Mouse (Mus musculus): Measurements from ENCODE around the gene Rftn1. TPM values are rescaled to one million over a fixed set of nuclear protein-coding genes. Genes with fewer than 3 reads are reported as not detected.

Gene Rftn1
- polyA plus RNA-seq, 1 experiment from 2014 or later: 10.2 TPM

DNA sequence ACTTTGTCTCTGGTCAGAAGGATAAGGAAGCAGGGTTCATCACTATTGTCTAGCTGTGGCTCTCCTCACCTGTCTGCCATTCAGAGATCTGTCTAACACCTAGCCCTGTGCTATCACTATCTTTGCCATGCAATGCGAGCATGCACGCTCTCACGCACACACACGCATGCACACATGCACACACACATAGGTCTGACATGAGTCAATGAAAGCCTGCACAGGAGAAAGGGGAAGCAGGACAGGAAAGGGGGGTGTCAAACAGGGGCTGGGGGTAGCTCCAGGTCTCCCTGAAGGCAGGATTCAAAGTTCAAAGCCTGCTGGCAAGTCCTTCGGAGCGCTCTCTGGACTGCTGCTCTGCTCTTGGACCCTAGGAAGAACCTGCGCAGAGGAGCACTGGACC lies 4.9 kb upstream of the Rftn1 start:
- 91% methylated on average over 7 of the region's 7 CpGs for WGBS
- peaks cover 51% of the 10 kb centered on the region for H3K4me1 ChIP-seq
- H3K9me3 ChIP-seq: no peaks in the 10 kb centered on the region

DNA sequence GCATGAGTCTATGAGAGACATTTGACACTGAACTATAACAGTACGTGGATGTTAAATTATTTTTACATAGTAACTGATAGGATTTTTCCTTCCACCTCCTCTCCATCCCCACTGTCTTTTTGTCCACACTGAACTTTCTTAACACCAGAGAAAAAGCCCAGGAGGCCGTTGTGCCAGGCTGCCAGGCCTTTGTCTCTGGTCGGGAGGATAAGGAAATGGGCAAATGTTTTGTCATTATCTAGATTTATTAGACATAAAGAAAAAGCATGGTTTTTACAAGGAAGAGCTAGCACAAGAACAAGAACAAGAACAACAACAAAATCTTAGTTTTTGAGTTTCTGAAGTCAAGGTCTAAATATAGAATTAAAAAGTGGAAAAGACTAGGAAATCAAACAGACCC lies 4.1 kb upstream of the Rftn1 start:
- Histone ChIP-seq H3K4me3 (no peak overlapping the region), H3K27ac (no peak overlapping the region), H3K27me3 (ENCODE audit: poor library complexity, severe bottlenecking) (peaks cover 75% of the 10 kb centered on the region), H3K4me1 (peaks cover 59% of the 10 kb centered on the region), H3K9me3 (no peaks in the 10 kb centered on the region), H3K36me3 (replicated peaks) (no peaks in the 10 kb centered on the region)
- no peak for DNase-seq (ENCODE audit: extremely low spot score, low spot score)
- 82% methylated on average over 3 of the region's 3 CpGs for WGBS

More for the DNA sequence above, 4.9 kb upstream of the Rftn1 start:
- DNase-seq (ENCODE audit: extremely low spot score, low spot score): no peak
- Histone ChIP-seq H3K27me3 (ENCODE audit: poor library complexity, severe bottlenecking) (peaks cover 66% of the 10 kb centered on the region), H3K36me3 (replicated peaks) (no peaks in the 10 kb centered on the region), H3K27ac (0 out of 2 replicates have a peak overlapping the region, but pooled peaks have one; percentile 6), H3K4me3 (no peak overlapping the region)

DNA sequence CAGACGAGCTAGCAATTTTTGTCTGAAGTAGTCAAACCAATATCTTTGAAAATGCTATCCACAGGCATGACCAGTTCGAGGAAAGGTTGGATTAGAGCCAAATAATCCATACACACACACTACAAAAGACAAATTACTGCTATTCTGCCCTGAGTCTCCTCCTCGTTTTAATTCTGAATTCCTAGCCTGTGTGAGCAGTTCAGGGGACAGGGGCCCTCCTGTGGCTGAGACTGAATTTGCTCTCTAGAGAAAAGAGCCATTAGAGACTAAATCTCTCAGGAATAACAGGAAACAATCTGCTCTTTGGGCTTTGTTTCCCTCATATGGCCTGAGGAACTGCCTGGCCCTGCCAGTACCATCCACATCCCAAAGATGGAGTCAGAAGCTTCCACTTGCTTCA lies 3.2 kb upstream of the Rftn1 start:
- Histone ChIP-seq H3K4me3 (no peak overlapping the region), H3K4me1 (peaks cover 68% of the 10 kb centered on the region), H3K27ac (no peak overlapping the region), H3K9me3 (no peaks in the 10 kb centered on the region), H3K36me3 (replicated peaks) (no peaks in the 10 kb centered on the region), H3K27me3 (ENCODE audit: poor library complexity, severe bottlenecking) (peaks cover 84% of the 10 kb centered on the region)
- peak; percentile 25 for DNase-seq (ENCODE audit: extremely low spot score, low spot score)
- 43% methylated on average over 3 of the region's 3 CpGs for WGBS

DNA sequence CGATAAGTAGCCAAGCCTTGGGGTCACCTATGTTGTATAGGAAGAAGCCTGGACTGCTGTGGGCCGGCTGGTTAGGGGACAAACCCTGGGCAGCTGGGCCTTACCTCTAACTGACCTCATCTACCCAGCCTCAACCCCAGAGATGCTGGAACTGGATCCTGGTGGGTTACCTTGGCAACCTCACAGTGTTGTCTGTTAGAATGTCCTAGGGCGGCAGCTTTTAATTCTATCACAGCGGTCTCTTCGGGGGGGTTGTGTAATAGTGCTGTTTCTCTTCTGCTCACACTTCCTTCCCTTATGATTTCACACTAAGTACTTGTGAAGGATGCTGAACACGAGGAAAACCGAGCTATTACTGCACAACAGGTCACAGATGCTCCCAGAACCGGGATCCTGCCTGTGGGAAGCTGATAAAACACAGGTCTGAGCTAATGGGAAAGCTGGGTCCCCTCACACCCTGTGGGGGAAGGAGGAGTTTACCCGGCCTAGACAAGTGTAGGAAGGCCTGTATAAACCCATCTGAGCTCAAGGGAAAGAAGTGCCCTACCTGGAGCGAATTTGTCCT lies 2.0 kb upstream of the Rftn1 start:
- Histone ChIP-seq H3K27ac (no peak overlapping the region), H3K4me1 (peaks cover 71% of the 10 kb centered on the region), H3K4me3 (no peak overlapping the region), H3K9me3 (no peaks in the 10 kb centered on the region), H3K36me3 (replicated peaks) (no peaks in the 10 kb centered on the region), H3K27me3 (ENCODE audit: poor library complexity, severe bottlenecking) (peaks cover 87% of the 10 kb centered on the region)
- 38% methylated on average over 10 of the region's 10 CpGs for WGBS
- peak; percentile 26 for DNase-seq (ENCODE audit: extremely low spot score, low spot score)

DNA sequence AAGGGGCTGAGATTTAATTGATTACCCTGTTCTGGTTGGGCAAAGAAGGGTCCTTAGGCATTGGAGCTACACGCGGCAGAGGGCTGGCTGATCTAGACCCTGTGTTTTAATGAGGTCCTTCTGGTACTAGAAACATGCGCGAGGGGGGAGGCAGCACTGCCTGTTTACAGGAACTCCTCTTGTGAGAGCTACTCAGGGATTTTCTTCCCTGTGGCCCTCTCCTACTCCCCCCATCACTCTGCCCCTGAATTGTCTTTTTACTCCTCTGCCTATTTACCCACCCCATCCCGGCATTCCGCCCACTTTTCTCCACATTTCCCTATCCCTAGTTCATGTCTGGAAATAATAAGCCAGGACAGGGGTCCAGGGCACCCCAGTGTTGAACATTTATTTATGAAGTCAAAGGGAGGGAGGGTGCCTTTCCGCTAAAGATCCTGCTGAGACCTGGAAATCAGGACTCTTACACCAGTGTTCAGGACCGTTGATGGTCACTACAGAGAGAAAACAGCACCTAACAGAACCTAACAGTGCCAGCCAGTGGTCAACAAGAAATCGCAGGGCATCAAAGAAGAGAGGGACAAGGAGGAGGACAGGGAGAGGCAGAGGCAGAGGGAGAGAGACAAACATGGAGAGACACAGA lies 964 bp upstream of the Rftn1 start:
- Histone ChIP-seq H3K27ac (no peak overlapping the region), H3K4me1 (peaks cover 70% of the 10 kb centered on the region), H3K9me3 (no peaks in the 10 kb centered on the region), H3K36me3 (replicated peaks) (no peaks in the 10 kb centered on the region), H3K4me3 (no peak overlapping the region), H3K27me3 (ENCODE audit: poor library complexity, severe bottlenecking) (peaks cover 79% of the 10 kb centered on the region)
- 53% methylated on average over 9 of the region's 9 CpGs for WGBS
- no peak for DNase-seq (ENCODE audit: extremely low spot score, low spot score)

DNA sequence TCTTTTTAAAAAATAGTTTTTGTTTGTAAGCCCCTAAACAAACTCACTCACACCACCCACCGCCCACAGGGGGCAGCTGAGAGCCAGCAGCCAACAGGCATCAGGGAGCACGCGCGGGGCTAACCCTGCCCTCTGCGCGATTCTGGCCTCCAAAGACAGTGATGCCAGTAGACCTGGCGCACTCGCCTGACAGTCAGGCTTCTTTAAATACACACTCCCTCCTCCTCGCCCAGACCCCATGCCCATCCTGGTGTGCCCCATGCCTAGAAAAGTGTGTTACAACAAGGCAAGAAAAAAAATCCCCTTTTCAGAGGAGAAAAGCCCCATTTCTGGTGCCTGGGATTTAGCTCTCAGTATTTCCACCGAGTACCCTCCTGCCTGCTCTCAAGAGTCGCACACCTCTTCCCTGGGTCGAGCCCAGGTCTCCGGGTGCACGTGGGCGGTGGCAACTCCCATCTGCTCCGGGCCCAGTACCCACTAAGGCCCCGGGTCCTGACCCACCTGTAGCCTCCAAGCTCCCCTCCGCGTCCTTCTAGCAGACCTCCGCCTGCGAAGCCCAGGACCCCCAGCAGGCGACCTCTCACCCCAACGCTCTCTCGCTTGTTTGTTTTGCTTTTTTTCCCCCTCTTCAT lies 977 bp downstream of the Rftn1 start:
- peak; percentile 70 for DNase-seq (ENCODE audit: extremely low spot score, low spot score)
- Histone ChIP-seq H3K36me3 (replicated peaks) (no peaks in the 10 kb centered on the region), H3K27me3 (ENCODE audit: poor library complexity, severe bottlenecking) (peaks cover 62% of the 10 kb centered on the region), H3K4me3 (peak overlapping the region; percentile 78), H3K4me1 (peaks cover 54% of the 10 kb centered on the region), H3K27ac (peak overlapping the region; percentile 82), H3K9me3 (no peaks in the 10 kb centered on the region)
- WGBS: under 1% methylated on average over 24 of the region's 24 CpGs

DNA sequence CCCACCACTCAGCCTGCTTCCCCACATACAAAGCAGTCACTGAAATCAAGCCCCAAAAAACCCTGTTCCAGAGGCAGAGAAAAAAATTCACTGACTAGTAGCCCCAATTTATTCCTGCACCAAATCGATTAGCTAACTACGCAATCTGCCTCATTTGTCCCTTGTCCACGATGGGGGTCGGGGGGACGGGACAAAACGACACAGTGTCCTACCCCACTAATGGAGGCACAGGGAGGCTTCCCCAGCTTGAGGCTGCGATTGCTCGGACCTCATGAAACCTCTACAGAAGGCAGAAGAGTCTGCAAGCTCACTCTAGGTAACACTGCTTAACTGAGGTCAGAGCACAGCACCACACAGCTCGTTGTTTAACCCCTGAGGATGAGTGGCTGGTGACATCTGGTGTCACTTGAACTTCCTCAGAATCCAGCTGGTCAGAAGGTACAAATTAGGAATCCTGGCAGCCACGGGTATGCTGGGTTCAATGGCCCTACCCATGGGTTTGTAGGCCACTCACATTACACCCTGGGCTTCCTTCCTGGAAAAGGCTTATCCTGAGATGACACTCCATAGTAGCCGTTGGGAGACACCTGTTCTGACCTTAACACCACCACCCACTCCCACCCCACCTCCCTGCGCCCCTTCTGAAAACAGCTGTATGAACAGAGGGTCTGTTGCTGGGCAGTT lies 1.7 kb downstream of the Rftn1 start:
- no peaks in the 10 kb centered on the region for H3K9me3 ChIP-seq
- DNase-seq (ENCODE audit: extremely low spot score, low spot score): no peak
- no peaks in the 10 kb centered on the region for H3K36me3 ChIP-seq (replicated peaks)
- H3K27ac ChIP-seq: no peak overlapping the region
- peaks cover 55% of the 10 kb centered on the region for H3K27me3 ChIP-seq (ENCODE audit: poor library complexity, severe bottlenecking)
- H3K4me1 ChIP-seq: peaks cover 53% of the 10 kb centered on the region
- 74% methylated on average over 12 of the region's 12 CpGs for WGBS
- peak overlapping the region; percentile 78; the same call in 1 of the 2 replicates for H3K4me3 ChIP-seq

DNA sequence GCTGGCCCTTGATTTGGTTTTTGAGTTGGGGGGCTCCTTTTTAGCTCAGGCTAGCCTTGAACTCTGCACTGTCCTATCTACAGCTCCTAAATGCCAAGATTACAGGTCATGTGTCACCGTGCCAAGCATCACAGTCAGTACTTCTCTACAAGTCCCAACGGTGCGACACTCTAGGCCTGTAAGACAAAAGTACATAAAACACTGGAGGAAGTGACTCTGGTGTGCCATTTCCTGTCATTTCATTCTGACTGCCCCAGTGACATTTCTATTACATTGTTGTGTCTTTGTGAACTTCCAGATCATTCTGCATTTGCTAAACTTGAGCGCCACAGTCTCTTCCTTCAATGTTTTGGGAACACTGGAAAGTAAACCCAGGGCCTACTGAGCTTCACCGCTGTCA lies 4.9 kb downstream of the Rftn1 start:
- WGBS: 93% methylated on average over 5 of the region's 5 CpGs
- Histone ChIP-seq H3K9me3 (no peaks in the 10 kb centered on the region), H3K27ac (no peak overlapping the region), H3K4me1 (peaks cover 24% of the 10 kb centered on the region), H3K27me3 (ENCODE audit: poor library complexity, severe bottlenecking) (peaks cover 23% of the 10 kb centered on the region), H3K4me3 (no peak overlapping the region), H3K36me3 (replicated peaks) (no peaks in the 10 kb centered on the region)
- DNase-seq (ENCODE audit: extremely low spot score, low spot score): no peak

DNA sequence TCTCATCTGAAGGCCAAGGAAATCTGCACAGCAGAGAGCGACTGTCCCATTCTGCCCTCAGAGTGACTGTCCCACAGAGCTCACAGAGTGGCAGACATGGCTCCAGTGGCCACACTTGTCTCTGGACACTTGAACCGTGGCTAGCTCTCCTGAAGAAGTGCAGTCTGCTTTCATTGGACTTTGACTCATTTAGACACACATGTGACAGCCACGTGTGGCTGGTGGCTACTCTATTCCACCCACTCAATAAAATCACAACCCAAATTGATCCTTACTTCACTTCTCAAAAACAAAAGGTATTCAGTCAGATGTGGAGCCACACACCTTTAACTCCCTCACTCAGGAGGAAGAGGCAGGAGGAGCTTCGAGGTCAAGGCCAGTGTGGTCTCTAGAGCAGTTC lies 5.4 kb downstream of the Rftn1 start:
- Histone ChIP-seq H3K27me3 (ENCODE audit: poor library complexity, severe bottlenecking) (peaks cover 17% of the 10 kb centered on the region), H3K36me3 (replicated peaks) (no peaks in the 10 kb centered on the region), H3K9me3 (no peaks in the 10 kb centered on the region), H3K4me1 (peaks cover 19% of the 10 kb centered on the region), H3K4me3 (no peak overlapping the region), H3K27ac (no peak overlapping the region)
- 79% methylated on average over 4 of the region's 4 CpGs for WGBS
- no peak for DNase-seq (ENCODE audit: extremely low spot score, low spot score)

DNA sequence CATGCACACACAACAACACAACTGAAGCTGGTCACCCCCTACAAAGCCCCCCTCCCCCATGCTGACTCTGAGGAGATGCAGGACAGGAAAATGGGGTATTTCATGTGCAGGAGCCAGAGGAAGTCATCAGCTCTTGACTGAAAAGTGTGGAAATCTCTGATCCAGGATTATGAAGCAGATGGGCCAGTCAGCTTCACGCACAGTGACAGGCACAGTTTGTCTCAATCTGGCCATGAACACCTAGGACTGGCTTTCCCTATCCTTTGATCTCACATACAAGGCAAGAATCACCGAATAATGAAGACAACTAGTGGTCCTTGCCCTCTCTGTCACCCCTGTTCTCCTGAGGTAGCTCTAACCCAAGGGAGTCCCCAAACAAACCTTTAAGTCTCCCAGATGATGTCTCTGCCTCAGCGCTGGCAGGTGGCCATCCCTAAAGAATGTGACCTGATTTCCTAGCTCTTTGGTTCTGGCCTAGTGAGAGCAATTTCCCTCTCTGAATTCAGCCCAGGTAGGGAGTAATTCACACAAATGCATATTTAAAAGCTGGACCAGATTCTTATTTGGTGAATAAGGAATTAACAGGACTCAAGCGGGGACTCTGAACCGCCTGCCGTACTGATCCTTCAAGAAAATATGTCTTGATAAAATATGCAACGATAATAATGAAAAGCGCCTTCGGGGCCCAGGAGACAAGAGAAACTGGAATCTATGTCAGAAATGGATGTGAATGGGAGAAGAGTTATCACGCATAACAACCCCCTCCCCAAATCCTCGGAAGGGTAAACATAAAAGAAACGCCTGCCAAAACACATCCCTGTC lies 6.0 kb downstream of the Rftn1 start:
- H3K9me3 ChIP-seq: no peaks in the 10 kb centered on the region
- no peaks in the 10 kb centered on the region for H3K36me3 ChIP-seq (replicated peaks)
- no peak overlapping the region for H3K4me3 ChIP-seq
- H3K27ac ChIP-seq: no peak overlapping the region
- peaks cover 13% of the 10 kb centered on the region for H3K4me1 ChIP-seq
- no peak for DNase-seq (ENCODE audit: extremely low spot score, low spot score)
- peaks cover 11% of the 10 kb centered on the region for H3K27me3 ChIP-seq (ENCODE audit: poor library complexity, severe bottlenecking)
- WGBS: 90% methylated on average over 12 of the region's 12 CpGs

DNA sequence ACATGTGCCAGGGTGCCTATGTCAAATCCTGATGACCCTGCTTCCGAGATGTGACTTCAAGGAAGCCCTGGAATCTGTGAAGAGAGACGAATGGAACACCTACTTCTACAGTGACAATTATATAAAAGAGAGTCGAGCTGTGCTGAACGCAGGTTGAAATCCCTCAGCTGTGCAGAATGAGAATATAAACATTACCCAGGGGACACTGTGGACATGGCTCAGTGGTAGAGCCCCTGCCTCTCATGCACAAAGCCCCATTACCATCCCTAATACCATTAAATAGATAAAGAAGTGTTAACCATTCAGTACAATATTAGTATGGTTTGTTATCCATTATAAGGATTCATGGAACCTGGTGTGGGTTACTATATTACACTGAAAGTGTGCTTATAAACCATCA lies 7.2 kb downstream of the Rftn1 start:
- 85% methylated on average over 4 of the region's 4 CpGs for WGBS
- Histone ChIP-seq H3K27ac (no peak overlapping the region), H3K36me3 (replicated peaks) (no peaks in the 10 kb centered on the region), H3K4me3 (no peak overlapping the region), H3K9me3 (no peaks in the 10 kb centered on the region), H3K27me3 (ENCODE audit: poor library complexity, severe bottlenecking) (no peaks in the 10 kb centered on the region), H3K4me1 (0 out of 2 replicates have a peak, but pooled peaks cover 2% of the 10 kb centered on the region)
- DNase-seq (ENCODE audit: extremely low spot score, low spot score): no peak

DNA sequence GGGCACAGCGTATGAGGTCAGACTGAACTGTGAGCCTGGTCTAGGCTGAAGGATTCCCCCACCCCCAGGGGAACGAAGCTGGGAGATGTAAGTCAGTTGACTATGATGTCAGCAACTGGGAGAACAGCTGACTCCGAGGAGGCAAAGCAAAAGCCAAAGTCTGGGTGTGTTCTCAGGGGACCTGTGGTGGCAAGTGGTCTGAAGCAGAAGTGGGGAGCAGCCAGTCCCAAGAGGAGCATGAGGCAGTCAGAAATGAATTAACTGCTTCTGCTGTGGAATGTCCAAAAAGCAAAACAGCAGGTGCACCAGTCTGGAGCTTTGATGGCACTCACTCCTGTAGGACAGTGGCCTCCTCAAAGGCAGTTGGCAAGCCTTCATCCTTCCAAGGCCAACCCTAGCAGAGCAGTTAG lies 7.9 kb downstream of the Rftn1 start:
- Histone ChIP-seq H3K27ac (no peak overlapping the region), H3K36me3 (replicated peaks) (0 out of 2 replicates have a peak, but pooled peaks cover 2% of the 10 kb centered on the region), H3K4me1 (0 out of 2 replicates have a peak, but pooled peaks cover 2% of the 10 kb centered on the region), H3K27me3 (ENCODE audit: poor library complexity, severe bottlenecking) (no peaks in the 10 kb centered on the region), H3K9me3 (no peaks in the 10 kb centered on the region), H3K4me3 (no peak overlapping the region)
- DNase-seq (ENCODE audit: extremely low spot score, low spot score): no peak
- WGBS: 88% methylated on average over 3 of the region's 3 CpGs

All from forebrain, embryonic 10.5 days (tissue).